Mouse (Mus musculus) pancreas, adult 10 weeks (tissue): ENCODE measurements around the gene Vmn2r101. TPM values are rescaled to one million over a fixed set of nuclear protein-coding genes. Genes with fewer than 3 reads are reported as not detected.

Experiments
- polyA plus RNA-seq: library from polyadenylated mRNA; stranded (reverse); fragments of 350-450 nt; fragmentation: Illumina TruSeq; extraction: RNeasy Lipid Tissue Mini Kit (QIAGEN cat#74804); gene quantifications from one replicate; pipeline ENCODE4 v1.2.3, GENCODE M21; 2015; ENCODE audit warnings: low read depth, low replicate concordance; ENCODE audit not compliant: insufficient read depth

The Vmn2r101 gene
- polyA plus RNA-seq = not detected

DNA sequence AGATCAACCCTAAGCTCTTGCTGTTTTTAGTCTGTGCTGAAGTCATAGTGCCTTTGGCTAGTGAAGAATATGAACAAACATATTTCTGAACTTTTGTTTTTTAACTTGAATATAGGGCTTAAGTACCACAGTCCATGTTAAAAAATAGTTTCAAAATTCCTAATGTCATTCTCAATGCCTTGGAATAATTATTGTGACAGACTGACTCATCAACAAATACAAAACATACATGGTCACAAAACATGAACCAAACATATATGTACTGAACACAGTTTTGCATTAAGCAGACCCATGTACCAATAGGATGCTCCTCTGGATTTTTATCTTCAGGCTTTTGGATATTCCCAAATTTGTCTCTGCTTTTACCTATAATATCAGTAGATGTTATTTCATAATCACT lies at the start of gene Vmn2r101:
Gene Vmn2r101 (plus strand): TSS at position 301 of the 400 bp plus-strand sequence.

DNA sequence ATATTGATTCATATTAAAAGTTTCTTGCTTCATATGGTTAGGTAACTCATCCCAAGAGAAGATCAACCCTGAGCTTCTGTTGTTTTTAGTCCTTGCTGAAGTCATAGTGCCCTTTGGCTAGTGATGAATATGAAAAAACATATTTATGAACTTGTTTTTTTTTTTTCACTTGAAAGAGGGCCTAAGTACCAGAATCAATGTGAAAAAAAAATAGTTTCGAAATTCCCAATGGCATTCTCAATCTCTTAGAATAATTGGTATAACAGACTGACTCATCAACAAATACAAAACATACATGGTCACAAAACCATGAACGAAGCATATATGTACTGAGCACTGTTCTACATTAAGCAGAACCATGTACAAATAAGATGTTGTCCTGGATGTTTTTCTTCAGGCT lies 83.0 kb downstream of the Vmn2r101 start, which contains the start of gene Vmn2r102:
Gene Vmn2r102 (plus strand): TSS at position 301 of the 400 bp plus-strand sequence.

Other genes with a start within 250 kb of the Vmn2r101 start
- not detected for gene Vmn2r99, start 215.3 kb upstream of the Vmn2r101 start, polyA plus RNA-seq
- not detected for gene Vmn2r100, start 72.5 kb upstream of the Vmn2r101 start, polyA plus RNA-seq
- not detected for gene Vmn2r102, start 83.1 kb downstream of the Vmn2r101 start, polyA plus RNA-seq
- not detected for gene Vmn2r103, start 196.1 kb downstream of the Vmn2r101 start, polyA plus RNA-seq